Mouse (Mus musculus) adrenal gland, postnatal 25 days (tissue): ENCODE measurements at regions not wholly inside any gene's neighbourhood (a gene's known extent, or its start where the extent isn't known, plus 50 kb on each side); places are given as distances from the start of the nearest gene placed in this dataset.
A peak's percentile ranks its signal among the peaks of the same experiment; 100 is the strongest.

ENCODE experiments used
- DNase-seq: peaks from one replicate; pipeline ENCODE4 v3.0.0; 2021; ENCODE audit warnings: mixed read lengths

DNA sequence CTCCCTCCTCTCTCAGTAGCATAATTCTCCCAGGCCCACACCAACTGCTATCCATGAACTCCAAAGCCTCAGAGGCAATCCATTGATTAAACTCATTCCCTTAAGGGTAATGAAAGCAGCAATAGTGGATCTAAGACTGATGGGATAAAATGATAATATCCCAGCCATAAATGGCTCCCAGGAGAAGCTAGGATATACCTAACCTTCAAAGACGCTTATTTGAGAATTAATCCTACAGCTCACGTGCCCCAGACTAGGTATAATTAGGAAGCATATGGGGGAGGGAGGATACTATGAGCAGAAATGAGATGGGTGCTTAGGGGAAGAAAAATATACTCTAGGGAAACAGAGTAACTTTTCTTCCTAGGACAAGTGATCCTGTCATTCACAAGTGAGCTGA, 52.8 kb upstream of the Rnf32 start:
- DNase-seq, result no peak

DNA sequence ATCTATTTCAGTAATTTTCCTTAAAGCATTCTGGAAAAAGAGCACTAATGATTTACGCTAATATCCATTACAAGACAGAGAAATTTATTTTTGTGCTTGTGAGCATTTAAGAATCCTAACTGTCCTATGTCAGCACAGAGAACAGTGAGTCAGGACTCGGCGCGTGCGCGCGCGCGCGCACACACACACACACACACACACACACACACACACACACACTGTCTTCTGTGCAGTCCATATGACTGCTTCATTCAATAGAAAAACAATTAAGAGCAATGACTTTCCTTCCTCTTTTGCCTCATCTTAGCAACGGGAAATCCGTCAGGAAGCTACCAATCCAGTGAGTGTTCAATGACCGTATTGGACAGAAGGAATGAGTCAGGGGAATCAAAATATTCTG, 53.3 kb upstream of the Rnf32 start:
- DNase-seq, result no peak

DNA sequence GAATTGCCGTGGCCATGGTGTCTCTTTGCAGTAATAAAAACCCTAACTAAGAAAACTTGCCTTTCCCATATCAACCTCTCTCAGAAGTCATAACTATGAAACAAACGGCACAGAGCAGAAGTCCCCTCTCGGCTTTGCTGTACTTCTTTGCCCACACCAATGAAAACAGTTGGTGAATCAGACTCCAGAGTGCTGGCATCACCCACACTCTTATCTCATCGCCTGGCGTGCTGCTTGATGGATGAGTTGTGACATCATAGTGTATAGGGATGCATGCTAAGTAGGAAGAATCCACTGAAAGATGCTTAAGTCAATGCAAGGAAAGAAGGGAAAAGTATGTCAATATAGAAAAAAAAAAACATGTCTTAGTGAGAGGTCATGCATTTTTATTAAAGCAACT, 58.3 kb upstream of the Rnf32 start:
- peak; percentile 41 for DNase-seq

DNA sequence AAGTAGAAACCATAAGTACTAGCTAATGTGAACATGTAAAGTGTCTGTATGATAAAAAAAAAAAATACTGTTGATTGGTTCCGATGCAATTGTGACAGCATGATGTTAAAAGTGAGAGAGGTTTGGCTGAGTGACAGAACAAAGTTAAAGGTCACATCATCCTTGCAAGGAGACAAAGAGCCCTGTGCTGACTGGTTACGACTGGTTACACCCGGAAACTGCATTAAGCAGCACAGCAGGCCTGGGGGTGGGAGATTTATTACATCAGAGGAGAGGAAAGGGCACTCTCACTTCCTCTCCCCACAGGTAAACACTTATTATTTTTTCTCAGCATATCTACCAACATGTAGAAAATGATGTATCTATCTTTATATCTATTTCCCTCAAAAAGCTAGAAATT, 63.5 kb upstream of the Rnf32 start:
- no peak for DNase-seq

DNA sequence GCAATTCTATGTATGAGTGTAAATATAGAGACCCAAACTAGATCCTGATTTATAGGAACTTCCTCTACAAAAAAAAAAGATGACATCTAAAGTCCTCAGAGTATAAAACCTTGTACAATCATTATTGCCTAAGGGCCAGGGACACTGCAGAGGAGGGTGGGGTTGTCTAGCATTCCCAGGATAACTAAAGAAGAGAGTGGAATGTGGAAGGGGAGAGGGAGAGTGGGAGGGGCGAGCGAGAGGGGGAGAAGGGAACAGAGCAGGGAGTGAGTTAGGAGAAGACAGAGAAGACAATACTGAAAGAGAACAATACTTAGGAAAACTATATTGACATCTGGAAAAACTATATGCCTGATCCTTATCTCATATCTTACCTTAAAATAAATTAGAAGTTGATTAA, 64.0 kb upstream of the Rnf32 start:
- no peak for DNase-seq

DNA sequence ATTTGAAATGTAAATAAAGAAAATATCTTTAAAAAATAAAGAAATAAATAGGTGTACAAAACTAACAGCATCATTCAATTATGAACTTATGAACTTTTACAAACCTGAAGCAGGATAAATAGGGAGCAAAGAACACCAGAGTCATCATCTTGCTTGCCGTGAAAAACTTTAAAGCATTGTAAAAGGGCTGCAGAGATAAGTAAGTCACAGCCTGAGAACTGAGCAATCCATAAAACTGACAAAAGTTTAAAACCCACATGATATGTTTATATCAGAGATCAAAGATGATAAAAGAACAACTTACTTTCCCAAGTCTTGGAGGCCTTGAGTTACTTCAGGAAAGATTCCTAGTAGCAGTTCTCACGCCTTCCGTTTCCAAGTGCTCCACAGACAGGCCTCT, 66.1 kb upstream of the Rnf32 start:
- DNase-seq, result no peak

DNA sequence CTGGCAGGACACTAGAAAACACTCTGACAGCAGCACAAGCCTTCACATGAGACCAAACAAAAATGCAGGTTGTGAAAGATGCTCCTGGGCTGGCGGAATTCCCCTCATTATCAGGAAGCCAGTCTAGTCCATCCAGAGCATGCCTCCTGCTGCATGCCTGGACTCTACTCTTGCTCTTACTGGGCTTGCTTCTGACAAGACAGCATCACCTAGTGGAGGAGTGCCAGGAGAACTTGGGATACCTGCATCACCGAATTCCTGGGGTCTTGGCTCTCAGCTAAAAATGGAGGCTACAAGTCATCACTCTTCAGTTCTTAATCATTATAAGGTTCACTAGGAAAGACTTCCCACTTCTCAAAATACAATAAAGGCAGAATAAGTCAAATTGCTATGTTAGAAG, 78.8 kb upstream of the Rnf32 start:
- DNase-seq, result no peak

DNA sequence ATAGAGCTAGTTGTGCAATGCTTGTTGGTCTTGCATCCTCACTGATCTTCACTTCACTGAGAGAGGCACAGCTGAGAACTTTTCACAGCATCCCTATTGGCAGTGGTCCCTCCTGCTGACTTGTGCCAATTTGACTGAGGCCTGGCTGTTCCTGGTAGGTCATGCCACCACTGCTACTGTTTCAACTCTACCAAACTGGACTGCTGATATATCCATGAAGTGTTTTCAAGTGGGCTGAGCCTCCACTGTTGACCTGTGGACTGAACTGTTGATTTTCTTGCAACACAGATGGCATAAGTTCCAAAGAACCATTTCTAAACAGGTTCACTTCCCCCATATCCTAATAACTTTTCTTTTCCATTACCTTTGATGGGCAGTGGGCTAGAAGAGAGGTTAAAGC, 83.3 kb upstream of the Rnf32 start:
- no peak for DNase-seq

DNA sequence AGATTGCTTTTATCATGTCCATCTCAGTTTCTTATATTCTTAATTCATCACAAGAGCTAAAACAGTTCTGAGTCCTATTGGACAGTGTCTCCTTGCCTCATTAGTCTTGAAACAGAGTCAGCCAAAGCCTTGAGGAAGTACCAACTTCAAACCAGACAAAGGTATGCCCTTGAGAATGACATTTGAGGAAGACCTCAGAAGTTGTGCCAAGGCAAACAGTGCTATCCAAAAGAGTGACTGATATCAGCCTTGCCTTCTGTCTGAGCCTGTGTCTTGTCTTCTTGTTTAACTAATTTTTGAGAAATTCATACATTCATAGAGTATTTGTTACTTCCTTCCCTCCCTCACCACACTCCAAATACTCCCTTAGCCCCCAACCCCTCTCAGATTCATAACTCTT, 88.5 kb upstream of the Rnf32 start:
- no peak for DNase-seq

DNA sequence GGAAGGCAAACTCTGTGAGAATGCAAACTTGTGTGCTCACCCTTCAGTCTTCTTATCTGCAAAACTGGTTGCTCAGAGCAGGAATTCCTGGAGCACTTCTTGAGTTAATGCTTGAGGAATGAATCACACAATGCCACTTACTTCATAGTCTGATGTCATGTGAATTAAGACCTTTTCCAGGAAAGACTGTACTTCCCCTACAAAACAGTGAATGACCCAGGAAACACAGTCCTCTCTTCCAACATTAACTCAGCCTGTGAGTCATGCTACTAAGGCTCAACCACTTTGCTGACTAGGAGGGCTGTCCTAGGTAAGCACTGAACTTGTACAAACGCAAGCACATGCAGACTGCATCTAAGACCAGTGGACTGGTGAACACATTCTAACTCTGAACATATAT, 112.5 kb upstream of the Rnf32 start:
- no peak for DNase-seq

DNA sequence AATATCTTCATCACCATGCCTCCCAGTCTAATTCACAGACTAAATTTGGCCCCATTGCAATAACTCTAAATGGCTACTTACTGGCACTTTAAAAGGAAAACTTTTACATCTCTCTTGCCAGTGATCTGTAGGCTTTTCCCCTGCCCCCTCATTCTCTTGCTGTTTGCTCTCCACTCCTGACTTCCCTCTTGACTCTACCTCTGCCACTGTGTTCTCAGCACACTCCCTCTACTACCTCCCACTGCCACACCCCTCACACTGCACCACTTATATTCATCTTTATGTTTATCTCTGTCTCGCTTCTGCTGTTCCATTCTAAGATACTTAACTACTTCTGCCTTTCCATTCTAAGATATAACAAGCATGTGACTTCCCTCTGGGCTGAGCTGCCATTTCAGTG, 141.4 kb upstream of the Rnf32 start:
- DNase-seq, result no peak

DNA sequence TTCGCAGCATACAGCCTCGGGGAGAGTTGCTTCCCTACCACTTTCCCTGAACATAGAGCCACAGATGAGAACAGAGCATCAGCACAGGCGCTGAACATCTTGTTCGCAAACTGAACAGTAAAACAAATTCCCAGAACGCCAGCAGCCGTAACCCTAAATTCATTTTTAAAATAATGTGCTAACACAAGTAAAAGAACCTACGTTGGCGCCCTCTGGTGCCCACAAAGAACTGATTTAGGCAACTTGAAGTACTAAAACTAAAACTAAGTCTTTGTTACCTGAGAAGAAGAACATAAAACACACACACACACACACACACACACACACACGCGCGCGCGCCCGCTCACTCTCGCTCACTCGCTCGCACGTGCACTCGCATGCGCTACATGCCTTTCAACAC, 159.2 kb upstream of the Rnf32 start:
- DNase-seq, result peak; percentile 60

DNA sequence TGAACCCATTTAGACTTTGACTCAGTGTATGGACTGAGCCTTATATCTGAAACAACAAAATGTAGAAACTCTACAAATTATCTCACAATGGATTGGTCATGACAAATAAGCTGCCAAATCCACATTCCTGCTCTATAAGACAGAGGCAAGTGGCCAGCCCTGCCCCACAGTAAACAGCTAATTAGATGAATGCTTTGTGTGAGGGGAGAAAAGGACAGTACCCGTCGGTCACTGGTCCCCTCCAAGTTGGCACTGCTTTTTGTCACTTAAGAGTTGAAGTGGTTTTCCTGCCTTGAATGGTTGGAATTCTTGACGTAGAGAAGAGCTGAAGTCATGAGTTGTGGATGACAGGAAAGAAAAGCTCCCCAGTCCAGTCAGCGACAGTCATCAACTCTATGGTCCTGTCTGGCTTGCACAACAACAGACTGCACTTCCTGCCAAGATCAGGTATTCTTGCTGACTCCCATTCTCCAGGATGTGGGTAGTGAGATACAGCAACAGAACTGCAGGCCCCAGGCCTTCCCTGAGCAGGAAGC, 162.3 kb upstream of the Rnf32 start:
- DNase-seq, result no peak

DNA sequence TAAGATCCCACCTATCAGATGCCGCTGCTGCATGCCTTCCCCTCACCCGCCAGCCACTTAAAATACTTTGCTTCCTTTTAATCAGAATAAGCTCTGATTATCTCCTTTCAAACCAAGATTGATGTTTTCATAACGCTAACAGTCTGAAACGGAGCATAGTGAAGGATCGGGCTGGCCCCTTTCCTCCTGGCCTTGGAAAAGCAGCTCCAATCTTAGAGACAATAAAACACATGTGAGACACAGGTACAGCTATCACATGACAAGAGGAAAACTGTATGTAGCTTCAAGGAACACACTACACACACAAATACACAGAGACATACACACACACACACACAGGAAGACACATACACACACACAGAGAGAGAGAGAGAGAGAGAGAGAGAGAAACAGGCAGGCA, 165.3 kb upstream of the Rnf32 start:
- no peak for DNase-seq

DNA sequence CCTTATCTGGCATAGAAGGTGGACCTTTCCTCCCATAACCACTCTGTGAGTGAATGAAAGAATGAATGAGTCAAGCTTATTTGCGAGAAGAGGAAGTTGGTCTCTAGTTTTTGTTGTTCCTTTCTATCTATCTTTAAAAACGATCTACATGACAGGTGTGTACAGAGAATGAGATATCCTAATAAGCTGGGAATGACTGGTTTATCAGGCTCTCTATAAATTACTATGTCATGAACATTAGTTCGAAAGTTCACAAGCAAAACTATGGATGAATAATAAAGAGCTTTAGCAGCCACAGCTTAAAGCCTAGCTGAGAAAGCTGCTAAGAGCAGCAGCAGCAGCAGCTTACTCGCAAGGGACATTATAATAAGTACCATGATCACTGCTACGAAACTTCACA, 165.8 kb upstream of the Rnf32 start:
- no peak for DNase-seq

DNA sequence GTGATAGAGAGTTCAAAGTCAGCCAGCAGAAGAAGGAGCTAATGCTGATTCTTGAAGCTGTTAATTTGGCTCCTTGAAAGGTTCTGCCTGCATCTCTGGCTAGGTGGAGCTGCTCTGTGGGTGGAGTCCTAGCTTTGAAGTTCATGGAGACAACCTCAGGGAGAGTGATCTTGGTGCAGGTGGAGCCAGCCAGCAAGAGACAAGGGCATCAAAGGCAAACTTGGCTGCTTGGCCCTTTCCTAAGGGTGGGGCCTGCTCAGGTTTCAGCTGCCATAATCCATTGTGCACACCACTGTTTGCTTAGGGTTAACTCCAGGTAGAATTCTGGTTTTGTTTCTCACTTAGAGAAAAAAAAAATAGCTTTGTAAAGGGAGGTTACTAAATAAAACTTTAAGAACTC, 170.7 kb upstream of the Rnf32 start:
- DNase-seq, result no peak

DNA sequence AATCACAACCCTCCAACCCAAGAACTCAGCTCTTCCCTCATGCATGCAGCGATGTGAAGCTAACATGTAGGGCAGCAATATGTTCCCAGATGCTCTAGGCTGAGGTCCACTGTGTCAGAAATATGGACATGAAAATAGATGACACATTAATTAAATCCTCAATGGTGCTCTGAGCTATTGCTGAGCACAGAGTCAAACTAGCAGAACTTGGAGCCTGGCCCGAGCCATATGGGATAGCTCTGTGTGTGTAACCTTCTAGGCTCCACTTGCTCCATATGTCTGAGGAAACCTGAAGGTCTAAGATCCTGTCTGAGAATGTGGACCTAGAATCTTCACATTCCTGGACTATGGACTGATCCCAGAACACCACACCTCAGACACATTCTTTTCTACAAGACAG, 203.0 kb upstream of the Rnf32 start:
- DNase-seq, result no peak

DNA sequence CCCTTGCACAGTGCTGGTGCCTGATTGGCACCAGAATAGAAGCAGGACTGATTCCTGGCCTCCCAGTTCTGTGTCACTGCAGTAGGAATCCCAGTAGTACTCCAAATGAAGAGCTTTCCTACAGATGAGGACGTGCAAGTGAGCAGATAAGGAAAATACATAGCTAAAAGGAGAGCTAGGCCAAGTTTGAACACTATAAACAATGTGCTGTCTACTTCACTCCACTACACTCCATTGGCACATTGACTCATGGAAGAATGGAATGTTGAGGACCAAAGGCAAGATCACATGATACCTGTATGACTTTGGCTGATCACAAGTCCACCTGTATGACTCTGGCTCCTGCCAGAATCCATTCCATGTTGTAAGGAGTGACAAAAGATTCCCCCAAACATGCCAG, 215.9 kb upstream of the Rnf32 start:
- no peak for DNase-seq

DNA sequence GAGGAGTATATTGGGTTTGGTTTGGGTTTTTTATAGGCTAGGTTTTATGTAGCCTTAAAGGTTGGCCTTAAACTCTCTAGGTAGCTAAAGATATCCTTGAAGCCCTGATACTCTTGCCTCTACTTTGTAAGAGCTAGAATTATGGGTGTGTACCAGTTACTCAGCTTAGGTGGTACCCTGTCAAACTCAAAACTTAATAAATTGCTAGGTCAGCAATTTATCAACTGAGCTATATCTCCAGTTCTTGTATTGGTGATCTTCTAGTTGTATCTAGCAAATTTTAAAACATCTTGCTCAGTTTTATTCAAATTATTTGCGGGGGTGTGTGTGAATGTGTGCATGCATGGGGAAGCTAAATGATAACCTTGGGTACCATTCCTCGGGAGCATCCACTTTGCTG, 225.4 kb upstream of the Rnf32 start:
- DNase-seq, result no peak

DNA sequence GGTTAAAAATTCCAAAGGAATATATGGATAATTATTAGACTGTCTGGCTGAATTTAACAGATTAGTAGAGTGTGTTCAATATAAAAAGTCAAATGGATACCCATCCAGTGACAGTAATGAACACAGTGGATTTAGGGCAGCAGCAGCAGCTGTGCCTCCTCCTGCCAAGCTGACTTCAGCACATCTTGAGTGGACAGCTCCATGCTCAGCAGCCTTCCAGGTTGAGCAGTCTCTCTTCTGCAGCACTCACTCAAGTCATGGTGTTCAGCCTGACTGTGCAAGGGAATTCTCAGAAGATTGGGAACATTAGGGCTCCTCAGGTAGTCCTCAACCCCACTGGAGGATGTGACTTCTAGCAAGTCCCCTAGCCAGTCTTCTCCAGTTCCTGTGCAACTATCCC, 240.8 kb upstream of the Rnf32 start:
- DNase-seq, result peak; percentile 28

DNA sequence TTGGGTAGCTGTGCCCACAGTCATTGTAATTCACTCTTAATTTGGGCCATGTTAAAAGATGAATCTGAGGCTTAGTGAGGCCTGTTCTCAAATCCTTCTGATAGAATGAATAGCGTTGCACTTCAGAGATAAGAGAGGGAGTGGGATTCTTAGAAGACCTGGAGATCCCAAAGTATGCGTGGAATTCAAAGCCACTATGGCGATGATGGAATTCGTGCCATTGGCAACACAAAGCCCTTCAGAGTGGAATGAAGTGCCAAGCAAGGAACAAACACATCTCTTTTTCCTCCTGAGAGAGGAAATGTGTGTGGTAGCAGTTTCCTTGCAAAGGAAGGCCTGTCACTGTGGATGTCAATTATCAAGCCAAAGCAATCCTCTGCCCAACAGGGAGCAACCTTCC, 248.3 kb upstream of the Rnf32 start:
- no peak for DNase-seq

DNA sequence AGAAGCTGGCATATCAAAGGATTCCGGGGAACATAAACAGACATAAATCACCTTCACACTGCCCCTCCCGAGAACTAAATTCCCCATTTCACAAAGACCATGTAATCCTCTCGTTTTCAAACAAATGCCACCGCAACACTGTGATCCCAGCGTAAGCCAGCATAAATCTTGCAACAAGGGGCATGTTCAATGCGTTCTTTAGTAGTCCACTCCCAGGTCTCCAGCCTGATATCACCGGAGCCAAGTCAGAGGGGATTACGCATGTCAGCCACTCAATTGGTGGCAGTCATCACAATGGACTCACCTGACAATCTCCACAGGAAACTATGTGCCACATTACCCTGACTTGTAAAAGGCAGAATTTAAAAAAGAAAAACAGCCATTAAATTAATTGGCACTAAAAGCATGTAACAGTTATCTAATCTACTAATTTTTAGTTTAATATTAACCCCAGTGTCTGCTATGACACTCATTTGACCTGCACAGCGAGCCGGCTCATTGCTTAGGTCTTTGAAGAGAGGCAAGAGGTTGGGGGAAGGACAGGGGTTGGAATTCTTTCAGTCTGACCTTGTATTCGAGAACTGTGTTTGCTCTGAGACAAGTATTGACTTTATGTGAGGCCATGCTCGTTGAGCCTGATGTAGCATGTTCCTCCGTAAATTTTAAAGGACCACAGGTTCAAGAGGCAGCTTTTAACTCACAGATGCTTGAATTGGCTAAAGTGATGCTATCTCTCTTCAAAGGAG, 252.0 kb upstream of the Rnf32 start:
- no peak for DNase-seq

DNA sequence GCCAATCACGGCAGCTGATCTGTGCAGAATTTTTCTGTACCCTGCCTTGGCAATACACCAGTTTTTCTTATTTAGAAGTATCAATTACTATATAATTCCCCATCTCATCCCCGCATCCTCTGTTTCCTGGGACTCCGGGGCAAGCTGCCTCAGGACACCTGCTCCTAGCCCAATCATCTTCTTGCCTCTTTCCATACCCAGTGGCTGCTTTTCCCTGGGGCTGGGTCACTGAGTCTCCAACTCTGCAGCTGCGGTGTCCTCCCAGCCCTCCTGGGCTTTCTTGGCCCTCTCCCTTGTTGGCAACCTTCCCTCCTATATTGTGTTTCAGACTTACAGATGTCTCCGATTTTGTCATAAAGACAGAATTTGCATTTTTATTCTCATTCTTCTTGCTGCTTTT, 254.8 kb upstream of the Rnf32 start:
- no peak for DNase-seq

DNA sequence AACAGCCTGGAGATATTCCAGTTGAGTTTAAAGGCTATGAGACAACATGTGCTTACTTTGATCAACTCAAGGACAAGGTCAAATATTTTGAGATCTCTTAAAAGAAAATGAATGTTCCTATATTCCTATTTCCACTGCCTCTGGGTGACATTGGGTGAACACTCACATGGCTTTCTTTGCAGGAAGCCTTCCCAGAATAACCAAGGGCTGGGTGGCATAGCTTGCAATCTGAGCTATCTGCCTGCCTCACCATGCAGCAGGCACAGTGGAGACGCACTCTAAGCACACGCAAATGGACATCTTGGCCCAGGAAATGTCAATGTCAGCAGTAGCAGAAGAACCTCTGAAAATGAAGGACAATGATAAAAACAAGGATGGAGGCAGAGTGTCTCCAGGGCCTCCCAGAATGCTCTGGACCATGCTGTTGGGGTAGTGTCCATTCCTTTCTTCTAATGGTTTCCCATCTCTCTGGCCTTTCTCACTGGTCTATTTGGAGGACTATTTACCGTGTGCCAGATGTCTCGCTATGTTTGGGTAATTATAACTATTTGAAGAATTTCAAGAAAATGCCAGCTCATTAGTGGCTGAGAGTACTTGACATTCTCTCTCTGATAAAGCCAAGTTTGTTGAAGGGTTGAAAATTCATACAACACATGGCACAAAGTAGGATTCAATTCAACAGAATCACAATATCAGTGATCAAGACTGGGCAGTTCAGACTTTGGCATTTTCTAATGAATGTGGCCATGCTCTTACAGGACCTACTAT, 276.3 kb upstream of the Rnf32 start:
- DNase-seq, result no peak
